Mouse (Mus musculus) gastrocnemius, postnatal 36 days (tissue): ENCODE data around the gene Dlgap5. TPM values are rescaled to one million over a fixed set of nuclear protein-coding genes. Genes with fewer than 3 reads are reported as not detected.

Experiments
- DNase-seq, 2 experiments: peaks; one replicate each; pipeline ENCODE4 v3.0.0; 2022
- intact Hi-C: fragments of 180-260 bp; cut with DNase I; formaldehyde crosslinking; loops from one replicate; pipeline ENCODE4 v1.15.1; 2025
- total RNA-seq, 2 experiments: library from RNA; stranded (reverse); gene quantifications; 2 replicates each; pipeline ENCODE4 v1.2.3; 2021

Dlgap5 gene
- total RNA-seq, 2 experiments from 2014 or later, result 0.49 to 0.56 TPM

DNA sequence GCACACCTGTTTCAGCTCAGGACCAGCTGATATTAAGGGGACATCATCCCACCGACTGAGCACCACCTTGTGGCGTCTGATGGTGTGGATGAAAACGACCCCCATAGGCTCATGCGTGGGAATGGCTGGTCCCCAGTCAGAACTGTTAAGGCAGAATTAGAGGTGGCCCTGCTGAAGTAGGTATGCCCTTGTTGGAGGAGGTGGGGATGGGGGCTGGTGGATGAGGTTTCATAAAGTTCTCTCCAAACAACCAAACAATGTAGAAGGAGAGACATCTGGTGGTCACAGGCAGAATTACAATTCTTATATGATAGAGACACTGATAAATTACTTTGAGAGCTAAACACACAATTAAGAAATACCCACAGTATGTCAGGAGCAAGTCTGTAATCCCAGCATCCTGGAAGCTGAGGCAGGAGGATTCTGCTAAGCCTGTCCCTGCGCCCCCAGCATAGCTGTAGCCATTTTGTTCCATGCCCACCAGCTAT, 22.0 kb downstream of the Dlgap5 start:
- no peak for DNase-seq
- intact Hi-C loops, result loop anchor here (2.0 kb wide), 1 partner anchor 61 kb away; no protein-coding TSS in a partner anchor

GRCm38 (mm10) chr14:47395462-47396026, 22.7 kb downstream of the Dlgap5 start:
- DNase-seq, result no peak
- intact Hi-C loops, result loop anchor here (2.0 kb wide), 1 partner anchor 61 kb away; no protein-coding TSS in a partner anchor

DNA sequence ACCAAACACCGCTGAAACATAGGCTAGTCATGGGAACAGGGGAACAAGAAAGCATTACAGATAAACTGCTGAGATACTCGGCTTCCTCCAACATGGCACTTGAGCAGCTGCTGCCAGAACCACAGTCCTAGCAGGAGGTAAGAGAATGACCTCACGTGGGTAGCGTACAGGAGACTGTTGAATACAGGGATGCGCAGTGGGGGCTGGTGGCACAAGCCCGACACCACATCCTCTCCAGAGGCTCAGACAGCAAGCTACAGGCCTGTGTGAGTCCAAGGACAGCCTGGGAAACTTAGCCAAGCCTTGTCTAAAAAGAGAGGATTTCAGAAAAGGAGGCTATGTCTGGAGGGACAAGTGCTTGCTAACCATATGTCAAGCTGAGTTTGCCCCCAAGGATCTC, 23.2 kb downstream of the Dlgap5 start:
- no peak for DNase-seq
- intact Hi-C loops, result no loop called here

GRCm38 (mm10) chr14:47393354-47394094, 24.7 kb downstream of the Dlgap5 start:
- intact Hi-C loops, result no loop called here
- DNase-seq, result no peak

DNA sequence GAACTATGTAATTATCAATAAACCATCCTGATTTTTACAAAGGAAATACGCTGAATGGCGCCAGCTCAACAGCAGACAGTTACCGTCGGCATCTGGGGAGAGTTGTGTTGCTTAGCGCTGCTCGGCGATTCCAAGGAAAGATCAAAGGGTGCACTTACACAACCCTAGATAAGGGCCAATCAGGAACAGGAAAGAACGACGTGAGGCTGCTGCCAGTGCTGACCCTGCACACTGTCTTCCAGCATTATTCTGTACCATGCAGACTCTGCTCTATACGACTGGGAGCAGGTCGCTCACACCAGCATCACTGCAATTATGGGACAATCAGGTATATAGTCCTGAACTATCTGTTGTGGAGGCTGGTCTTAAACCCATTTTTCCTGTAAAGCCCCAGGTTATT, 32.1 kb downstream of the Dlgap5 start:
- no peak for DNase-seq
- intact Hi-C loops, result no loop called here

DNA sequence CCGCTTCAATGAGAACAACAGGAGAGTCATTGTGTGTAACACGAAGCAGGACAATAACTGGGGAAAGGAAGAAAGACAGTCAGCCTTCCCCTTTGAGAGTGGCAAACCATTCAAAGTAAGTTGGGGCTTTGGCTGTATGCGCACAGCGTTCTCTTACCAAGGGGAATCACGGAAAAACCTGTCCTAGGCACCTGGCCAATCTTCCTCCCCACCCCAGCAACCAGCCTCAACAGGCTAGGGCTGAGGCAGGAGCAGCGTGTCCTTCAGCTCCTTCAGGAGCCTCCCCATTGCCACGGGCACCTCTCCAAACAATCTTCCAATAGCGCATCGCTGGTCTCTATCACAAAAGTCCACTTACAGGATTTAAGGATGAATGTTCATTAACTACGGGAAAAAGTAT, 33.6 kb downstream of the Dlgap5 start:
- intact Hi-C loops, result no loop called here
- DNase-seq, result no peak

DNA sequence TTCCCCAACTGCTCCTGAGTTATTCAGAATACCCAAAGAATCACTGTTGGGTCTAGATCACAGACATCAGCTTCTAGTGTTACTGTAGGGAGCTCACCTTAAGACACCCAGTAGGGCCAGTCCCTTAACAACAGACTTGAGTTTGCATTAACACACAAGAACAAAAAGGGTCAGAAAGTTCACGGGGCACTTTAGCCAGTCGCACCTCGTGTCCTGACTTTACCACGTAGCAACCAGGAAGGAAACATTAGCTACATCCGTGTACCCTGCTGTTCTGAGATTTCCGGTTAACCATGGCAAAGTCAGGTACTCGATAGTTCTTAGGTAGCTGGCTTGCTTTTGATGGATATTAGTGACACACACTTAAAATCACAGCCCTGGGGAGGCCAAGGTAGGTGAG, 34.3 kb downstream of the Dlgap5 start:
- no peak for DNase-seq
- intact Hi-C loops, result no loop called here

DNA sequence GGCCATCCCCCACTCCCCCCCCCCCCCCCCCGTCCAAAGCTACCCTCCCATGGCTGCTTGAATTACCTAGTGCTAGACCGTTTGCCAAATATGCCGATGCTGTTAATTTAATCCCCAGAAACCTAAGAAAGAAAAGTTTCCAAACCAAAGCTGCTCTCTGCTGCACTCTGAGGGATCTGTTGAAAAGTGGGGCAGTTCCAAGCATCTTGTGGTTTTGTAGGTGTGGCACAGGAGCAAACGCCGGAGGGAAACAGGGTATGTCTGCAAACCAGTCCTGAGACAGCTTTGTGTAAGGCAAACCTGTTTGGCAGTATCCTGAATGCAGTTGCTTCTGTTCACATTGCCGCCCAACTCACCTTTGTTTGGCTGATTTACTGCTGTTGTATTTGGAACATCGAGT, 39.9 kb downstream of the Dlgap5 start:
- DNase-seq, result no peak
- intact Hi-C loops, result no loop called here

DNA sequence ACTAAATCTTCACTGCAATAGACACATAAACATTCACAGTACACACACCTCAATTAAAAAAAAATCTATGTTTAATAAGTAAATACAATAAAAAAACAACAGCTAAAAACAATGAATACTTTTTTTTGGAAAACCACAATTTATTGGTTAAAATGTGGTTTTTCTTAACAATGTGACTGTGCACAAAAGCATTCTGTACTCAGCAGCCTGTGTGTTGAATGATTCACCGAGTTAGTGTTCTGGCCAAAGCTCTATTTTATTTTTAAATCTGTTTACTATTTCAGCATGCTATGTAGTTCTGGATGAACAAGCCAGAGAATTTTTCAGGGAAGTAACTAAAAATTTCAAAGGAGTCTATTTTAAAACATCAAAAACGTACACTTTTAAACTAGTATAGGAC, 41.7 kb downstream of the Dlgap5 start:
- no peak for DNase-seq
- intact Hi-C loops, result no loop called here

DNA sequence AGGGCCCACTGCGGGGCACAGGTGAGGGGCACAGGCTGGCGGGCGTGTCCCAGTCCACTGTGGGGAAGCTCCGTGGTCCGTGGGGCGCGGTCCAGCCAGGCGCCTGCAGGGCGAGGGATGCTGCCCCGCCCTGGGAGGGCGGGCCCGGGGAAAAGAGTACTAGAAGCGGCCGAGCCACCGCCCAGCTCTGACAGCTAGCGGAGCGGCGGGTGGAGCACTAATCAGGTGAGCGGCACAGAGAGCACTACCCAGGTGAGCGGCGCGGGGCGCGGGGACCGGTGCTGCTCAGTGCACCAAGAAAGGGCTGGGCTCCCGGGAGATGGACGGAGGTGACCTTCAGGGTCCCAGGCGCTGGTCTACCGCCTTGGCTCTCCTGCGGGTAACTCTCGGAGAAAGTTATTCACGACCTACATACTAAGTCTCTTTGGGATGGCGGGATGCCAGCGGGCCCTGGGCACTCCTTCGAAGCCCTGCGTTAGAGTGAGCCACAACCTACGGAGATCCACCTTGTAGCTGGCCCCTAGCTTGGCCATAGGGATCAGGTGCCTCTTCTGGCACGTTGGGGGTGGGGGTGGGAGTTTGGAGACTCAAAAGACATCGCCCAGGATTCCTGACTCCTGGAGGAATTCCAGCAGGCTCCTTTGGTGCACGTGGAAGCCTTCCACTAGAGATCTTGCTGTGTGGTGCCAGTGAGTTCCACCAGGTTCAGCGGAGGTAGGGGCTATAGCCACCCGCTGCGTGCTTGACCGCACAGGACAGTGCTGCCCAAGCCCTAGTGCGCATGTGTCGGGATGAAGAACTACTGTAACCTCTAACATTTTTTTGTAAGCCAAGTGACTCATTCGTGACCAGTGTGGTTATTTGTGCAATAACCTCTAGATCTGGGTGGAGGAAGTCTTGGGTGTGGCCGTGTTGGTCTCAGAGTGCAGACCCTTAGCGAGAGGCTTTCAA, 44.2 kb downstream of the Dlgap5 start:
- intact Hi-C loops, result no loop called here
- DNase-seq, result peak; percentile 28

GRCm38 (mm10) chr14:47371689-47372088, 46.5 kb downstream of the Dlgap5 start:
- intact Hi-C loops, result no loop called here
- DNase-seq, result no peak

- intact Hi-C loops, result no loop called here
- DNase-seq, result no peak
These were observed 47.4 kb downstream of the Dlgap5 start for GRCm38 (mm10) chr14:47370790-47371189.

GRCm38 (mm10) chr14:47369741-47370140, 48.5 kb downstream of the Dlgap5 start:
- intact Hi-C loops, result no loop called here
- no peak for DNase-seq

DNA sequence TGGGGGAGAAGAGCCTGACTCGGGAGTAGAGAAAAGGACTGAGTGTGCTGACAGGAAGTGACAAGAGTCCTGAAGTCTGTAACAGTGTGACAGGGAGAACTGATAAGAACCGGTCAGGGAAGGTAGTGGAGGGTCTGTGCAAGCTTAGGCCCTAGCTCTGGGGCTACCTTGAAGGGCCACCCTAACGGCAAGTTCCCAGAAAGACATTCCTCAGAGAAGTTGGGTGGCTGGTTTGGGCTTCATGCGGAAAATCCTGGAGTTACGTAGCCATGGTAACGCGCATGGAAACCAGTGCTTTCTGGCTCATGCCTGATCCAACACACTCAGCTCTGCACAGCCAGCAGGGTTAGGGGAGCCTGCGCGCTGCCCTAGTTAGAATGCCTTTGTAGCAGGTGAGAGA, 50.7 kb downstream of the Dlgap5 start, which contains the start of gene Lgals3:
Lgals3 (plus strand) TSS at position 291 of the 400 bp plus-strand sequence.
- intact Hi-C loops, result no loop called here
- no peak for DNase-seq

GRCm38 (mm10) chr14:47366881-47367321, 51.3 kb downstream of the Dlgap5 start:
- intact Hi-C loops, result no loop called here
- DNase-seq, result no peak

DNA sequence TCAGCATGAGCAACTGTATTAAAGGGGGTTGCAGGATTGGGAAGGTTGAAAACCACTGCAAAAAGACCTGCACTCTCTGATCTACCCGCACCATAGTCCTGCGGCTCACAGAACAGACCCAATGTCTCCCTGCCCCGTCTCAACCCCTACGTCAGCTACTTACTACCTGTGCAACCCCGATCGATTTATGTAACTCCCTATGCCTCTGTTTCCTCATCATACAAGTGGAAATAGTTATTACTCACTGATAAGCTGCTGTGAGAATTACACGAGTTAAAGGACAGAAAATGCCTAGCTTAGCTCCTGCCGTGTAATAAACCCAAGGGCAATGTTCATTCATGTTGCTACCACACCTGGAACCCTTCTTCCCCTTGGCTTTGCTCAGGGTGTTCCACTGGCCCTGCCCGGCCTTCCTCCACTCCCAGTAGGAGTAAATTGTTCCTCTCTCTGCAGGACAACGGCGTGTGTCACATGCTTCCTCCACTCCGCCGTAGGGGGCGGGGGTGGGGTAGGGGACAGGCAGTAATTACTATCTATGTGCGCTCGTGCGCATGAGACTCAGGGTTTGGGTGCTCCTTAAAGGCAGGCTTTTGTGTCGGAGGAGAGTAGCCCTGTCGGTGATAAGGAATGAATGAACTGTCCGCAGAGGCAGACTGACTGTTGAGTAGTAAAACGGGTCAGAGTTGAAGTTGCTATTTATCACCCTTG, 53.3 kb downstream of the Dlgap5 start:
- intact Hi-C loops, result no loop called here
- DNase-seq, result no peak

GRCm38 (mm10) chr14:47361899-47362298, 56.3 kb downstream of the Dlgap5 start:
- intact Hi-C loops, result no loop called here
- no peak for DNase-seq

DNA sequence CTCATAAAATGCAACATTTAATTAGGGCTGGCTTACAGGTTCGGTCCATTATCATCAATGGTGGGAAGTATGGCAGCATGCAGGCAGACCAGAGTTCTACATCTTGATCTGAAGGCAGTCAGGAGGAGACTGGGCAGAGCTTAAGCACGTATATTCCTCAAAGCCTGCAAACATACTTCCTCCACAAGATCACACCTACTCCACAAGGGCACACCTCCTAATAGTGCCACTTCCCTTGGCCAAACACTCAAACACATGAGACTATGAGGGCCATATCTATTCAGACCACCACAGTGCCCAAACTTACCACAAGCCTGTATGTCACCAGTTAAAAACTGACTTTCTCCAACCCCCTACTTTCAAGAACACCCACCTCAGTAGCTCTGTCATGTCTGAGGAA, 56.8 kb downstream of the Dlgap5 start:
- intact Hi-C loops, result no loop called here
- DNase-seq, result no peak

- intact Hi-C loops, result no loop called here
- DNase-seq, result no peak
These were observed 58.6 kb downstream of the Dlgap5 start for GRCm38 (mm10) chr14:47359610-47360009.

- intact Hi-C loops, result no loop called here
These were observed 61.6 kb downstream of the Dlgap5 start for GRCm38 (mm10) chr14:47356622-47357021.

More at GRCm38 (mm10) chr14:47356622-47357021, 61.6 kb downstream of the Dlgap5 start:
- no peak for DNase-seq
